Mouse (Mus musculus): ENCODE data around the gene Lrrc4.

Gene Lrrc4

GRCm38 (mm10) chr6:28854598-28854997 lies 23.1 kb upstream of the Lrrc4 start:
- no peak for DNase-seq

- no peak for DNase-seq
Measured at GRCm38 (mm10) chr6:28853654-28854053, 22.1 kb upstream of the Lrrc4 start.

- DNase-seq, result peak in 1 of 2 experiments; percentile 48
Measured at GRCm38 (mm10) chr6:28853164-28853563, 21.6 kb upstream of the Lrrc4 start.

GRCm38 (mm10) chr6:28852342-28852741 lies 20.8 kb upstream of the Lrrc4 start:
- no peak for DNase-seq

- no peak for DNase-seq
Measured at GRCm38 (mm10) chr6:28850326-28850900, 18.9 kb upstream of the Lrrc4 start.

GRCm38 (mm10) chr6:28849317-28849716 lies 17.8 kb upstream of the Lrrc4 start:
- no peak for DNase-seq

GRCm38 (mm10) chr6:28848891-28849290 lies 17.3 kb upstream of the Lrrc4 start:
- no peak for DNase-seq

- no peak for DNase-seq
Measured at GRCm38 (mm10) chr6:28848285-28848794, 16.8 kb upstream of the Lrrc4 start.

- no peak for DNase-seq
Measured at GRCm38 (mm10) chr6:28847616-28848015, 16.1 kb upstream of the Lrrc4 start.

GRCm38 (mm10) chr6:28845610-28846009 lies 14.1 kb upstream of the Lrrc4 start:
- DNase-seq, result no peak

GRCm38 (mm10) chr6:28842375-28843276 lies 11.1 kb upstream of the Lrrc4 start:
- DNase-seq, result peak in 1 of 2 experiments; percentile 40

GRCm38 (mm10) chr6:28841569-28841968 lies 10.0 kb upstream of the Lrrc4 start:
- DNase-seq, result no peak

GRCm38 (mm10) chr6:28836600-28836999 lies 5.1 kb upstream of the Lrrc4 start:
- DNase-seq, result no peak

- no peak for DNase-seq
Measured at GRCm38 (mm10) chr6:28834046-28834445, 2.5 kb upstream of the Lrrc4 start.

- peak; percentile 74 to 76 for DNase-seq
Measured at GRCm38 (mm10) chr6:28833380-28833822, 1.9 kb upstream of the Lrrc4 start.

GRCm38 (mm10) chr6:28832751-28833291 lies 1.3 kb upstream of the Lrrc4 start:
- peak; percentile 67 to 68 for DNase-seq

GRCm38 (mm10) chr6:28831854-28832750 lies 555 bp upstream of the Lrrc4 start:
- peak; percentile 60 to 63 for DNase-seq

GRCm38 (mm10) chr6:28830306-28830705 lies 1.2 kb downstream of the Lrrc4 start:
- peak; percentile 48 to 56 for DNase-seq

GRCm38 (mm10) chr6:28828593-28828992 lies 3.0 kb downstream of the Lrrc4 start:
- peak; percentile 66 to 67 for DNase-seq

GRCm38 (mm10) chr6:28827565-28827964 lies 4.0 kb downstream of the Lrrc4 start:
- peak; percentile 47 to 49 for DNase-seq

GRCm38 (mm10) chr6:28826689-28827389 lies 4.7 kb downstream of the Lrrc4 start:
- no peak for DNase-seq

- DNase-seq, result no peak
Measured at GRCm38 (mm10) chr6:28825894-28826293, 5.7 kb downstream of the Lrrc4 start.
